Mouse (Mus musculus) embryo, embryonic 11 days (tissue): ENCODE measurements around the gene 1700125H20Rik.

Experiments used
- DNase-seq: peaks from one replicate; pipeline ENCODE4 v3.0.0-alpha.2; 2015

The 1700125H20Rik gene

GRCm38 (mm10) chr11:85184839-85185238 is 14.6 kb downstream of the 1700125H20Rik start:
- DNase-seq, result no peak

GRCm38 (mm10) chr11:85189110-85189509 is 18.9 kb downstream of the 1700125H20Rik start:
- DNase-seq, result no peak

GRCm38 (mm10) chr11:85190741-85191140 is 20.5 kb downstream of the 1700125H20Rik start:
- DNase-seq, result no peak

GRCm38 (mm10) chr11:85194206-85194605 is 24.0 kb downstream of the 1700125H20Rik start:
- DNase-seq, result no peak

GRCm38 (mm10) chr11:85196046-85196445 is 25.8 kb downstream of the 1700125H20Rik start:
- DNase-seq, result no peak

GRCm38 (mm10) chr11:85198906-85199305 is 28.7 kb downstream of the 1700125H20Rik start:
- no peak for DNase-seq

- DNase-seq, result no peak
Measured at GRCm38 (mm10) chr11:85206231-85206630, 36.0 kb downstream of the 1700125H20Rik start.

- DNase-seq, result no peak
Measured at GRCm38 (mm10) chr11:85211151-85211550, 40.9 kb downstream of the 1700125H20Rik start.

GRCm38 (mm10) chr11:85213215-85213614 is 43.0 kb downstream of the 1700125H20Rik start:
- no peak for DNase-seq

GRCm38 (mm10) chr11:85214679-85215078 is 44.5 kb downstream of the 1700125H20Rik start:
- no peak for DNase-seq

GRCm38 (mm10) chr11:85219014-85219413 is 48.8 kb downstream of the 1700125H20Rik start:
- DNase-seq, result no peak

- no peak for DNase-seq
Measured at GRCm38 (mm10) chr11:85222561-85222960, 52.4 kb downstream of the 1700125H20Rik start.

GRCm38 (mm10) chr11:85223248-85223647 is 53.0 kb downstream of the 1700125H20Rik start:
- no peak for DNase-seq
